Mouse (Mus musculus) limb, embryonic 12.5 days (tissue): ENCODE measurements at regions not wholly inside any gene's neighbourhood (a gene's known extent, or its start where the extent isn't known, plus 50 kb on each side); places are given as distances from the start of the nearest gene placed in this dataset.

ENCODE experiments used
- ATAC-seq: fragments of 200-750 bp; cut with Nextera tagmentation; 2 replicates; pipeline ENCODE4 v1.8.0; 2017; ENCODE audit warnings: low read depth, moderate TSS enrichment; ENCODE audit not compliant: insufficient number of reproducible peaks, insufficient read depth, low FRiP score, low TSS enrichment
- H3K27ac ChIP-seq: fragments of 300-500 bp; sonication (generic); 2 replicates; pipeline ENCODE4 v1.5.1; 2016; ENCODE audit warnings: mild to moderate bottlenecking, moderate library complexity
- H3K27me3 ChIP-seq: fragments of 300-500 bp; sonication (generic); 2 replicates; pipeline ENCODE4 v1.6.1; 2016; ENCODE audit warnings: mild to moderate bottlenecking, moderate library complexity
- H3K36me3 ChIP-seq: fragments of 300-500 bp; sonication (generic); 2 replicates; pipeline ENCODE4 v1.6.1; 2016; ENCODE audit warnings: mild to moderate bottlenecking, moderate library complexity
- H3K4me1 ChIP-seq: fragments of 300-500 bp; sonication (generic); replicated peaks from 2 replicates; pipeline ENCODE4 v1.6.1; 2016
- H3K4me2 ChIP-seq: fragments of 300-500 bp; sonication (generic); 2 replicates; pipeline ENCODE4 v1.6.1; 2016; ENCODE audit warnings: mild to moderate bottlenecking, moderate library complexity
- H3K4me3 ChIP-seq: fragments of 300-500 bp; sonication (generic); replicated peaks from 2 replicates; pipeline ENCODE4 v1.5.1; 2016; ENCODE audit warnings: mild to moderate bottlenecking
- H3K9ac ChIP-seq: fragments of 300-500 bp; sonication (generic); replicated peaks from 2 replicates; pipeline ENCODE4 v1.6.1; 2016; ENCODE audit warnings: mild to moderate bottlenecking, moderate library complexity
- H3K9me3 ChIP-seq: fragments of 300-500 bp; sonication (generic); 2 replicates; pipeline ENCODE4 v1.6.1; 2016; ENCODE audit warnings: mild to moderate bottlenecking, moderate library complexity
- WGBS: fragments of 180-500 bp; shearing (Covaris S2); methylation state at CpG from one replicate; pipeline ENCODE4 v1.1.7; 2016; 5-methylcytosine and 5-hydroxymethylcytosine counted together

DNA sequence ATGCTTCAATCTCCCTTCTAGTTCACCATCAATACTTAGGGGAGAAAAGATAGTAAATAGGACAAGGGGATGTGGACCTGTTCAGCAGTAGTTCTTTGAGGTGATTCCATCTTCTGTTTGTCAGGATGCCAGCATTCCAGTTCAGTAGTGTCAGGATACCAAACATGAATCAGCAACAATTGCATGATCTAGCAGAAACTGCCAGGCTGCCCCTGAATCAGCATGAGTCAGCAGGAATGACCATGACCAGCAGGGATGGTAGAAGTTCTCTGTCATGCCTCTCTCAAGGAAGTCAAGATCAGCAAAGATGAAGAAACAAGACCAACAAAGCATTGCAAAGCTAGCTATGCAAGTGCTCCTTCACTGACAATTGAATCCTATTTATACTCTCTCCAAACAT is 277.5 kb downstream of the Lrriq3 start:
- Histone ChIP-seq H3K4me1 (no peaks in the 10 kb centered on the region), H3K4me2 (no peak overlapping the region), H3K36me3 (no peaks in the 10 kb centered on the region), H3K4me3 (no peak overlapping the region), H3K9ac (no peak overlapping the region), H3K27me3 (no peaks in the 10 kb centered on the region), H3K9me3 (no peaks in the 10 kb centered on the region), H3K27ac (no peak overlapping the region)
- no peak for ATAC-seq

DNA sequence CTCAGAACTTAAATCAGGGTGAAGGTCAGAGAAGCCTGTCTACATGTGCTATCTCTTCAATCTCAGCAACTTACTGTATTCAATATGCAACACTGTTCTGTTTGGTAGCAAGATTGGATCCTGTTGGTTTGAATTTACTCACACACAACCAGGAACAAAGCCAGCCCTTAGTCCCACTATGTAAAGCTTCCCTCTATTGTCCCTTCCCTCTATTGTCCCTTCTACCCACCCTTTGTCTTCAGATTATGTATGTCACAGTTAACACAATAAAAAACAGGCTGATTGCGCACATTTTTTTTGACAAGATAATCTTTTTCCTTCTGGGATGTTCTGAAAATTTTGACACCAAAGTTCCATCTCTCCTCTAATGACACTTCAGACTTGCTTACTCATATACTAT is 280.4 kb downstream of the Lrriq3 start:
- Histone ChIP-seq H3K27ac (no peak overlapping the region), H3K4me2 (no peak overlapping the region), H3K27me3 (no peaks in the 10 kb centered on the region), H3K4me1 (no peaks in the 10 kb centered on the region), H3K36me3 (no peaks in the 10 kb centered on the region), H3K9ac (no peak overlapping the region), H3K9me3 (no peaks in the 10 kb centered on the region), H3K4me3 (no peak overlapping the region)
- ATAC-seq: no peak
- 86% methylated on average over 1 of the region's 1 CpGs for WGBS

DNA sequence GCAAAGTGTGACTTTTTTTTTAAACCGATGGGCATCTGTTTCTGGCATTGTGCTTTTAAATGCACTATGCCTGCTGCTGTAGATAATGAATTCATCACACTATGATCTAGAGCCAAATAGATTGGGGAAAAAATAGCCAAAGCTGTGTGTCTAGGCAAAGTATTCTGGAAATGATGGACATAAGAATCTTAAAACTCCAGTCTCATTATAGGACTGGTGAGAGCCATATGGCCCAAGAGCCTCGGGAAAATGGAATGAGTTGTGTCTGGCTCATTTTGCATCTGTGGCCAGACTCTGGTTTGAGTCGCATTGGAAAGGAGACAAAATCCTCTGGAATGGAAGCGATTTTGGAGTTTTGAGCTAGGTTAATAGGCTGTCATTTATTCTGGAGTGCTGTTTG is 288.7 kb downstream of the Lrriq3 start:
- WGBS: 77% methylated on average over 4 of the region's 4 CpGs
- Histone ChIP-seq H3K4me3 (no peak overlapping the region), H3K36me3 (no peaks in the 10 kb centered on the region), H3K4me1 (no peaks in the 10 kb centered on the region), H3K9me3 (no peaks in the 10 kb centered on the region), H3K4me2 (no peak overlapping the region), H3K27me3 (no peaks in the 10 kb centered on the region), H3K27ac (no peak overlapping the region), H3K9ac (no peak overlapping the region)
- ATAC-seq: no peak

DNA sequence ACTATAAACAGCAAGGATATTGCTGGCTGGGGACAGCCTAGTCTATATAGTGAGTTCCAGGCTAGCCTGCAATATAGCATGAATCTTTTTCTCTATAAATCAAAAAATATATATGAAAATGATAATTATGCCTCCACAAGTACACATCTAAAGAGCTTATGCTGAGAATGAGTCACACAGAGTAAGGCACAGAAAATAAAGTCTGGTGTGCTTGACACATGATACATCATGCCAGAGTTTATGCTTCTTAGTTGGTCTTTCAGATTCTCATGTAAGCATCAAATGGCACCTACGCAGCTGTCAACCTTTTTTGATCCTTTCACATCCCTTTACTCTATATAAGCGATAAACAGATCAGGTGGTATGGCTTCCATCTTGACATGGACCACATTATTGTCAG is 289.6 kb downstream of the Lrriq3 start:
- WGBS: 79% methylated on average over 2 of the region's 2 CpGs
- Histone ChIP-seq H3K9ac (no peak overlapping the region), H3K4me1 (no peaks in the 10 kb centered on the region), H3K9me3 (no peaks in the 10 kb centered on the region), H3K27me3 (no peaks in the 10 kb centered on the region), H3K27ac (no peak overlapping the region), H3K4me2 (no peak overlapping the region), H3K4me3 (no peak overlapping the region), H3K36me3 (no peaks in the 10 kb centered on the region)
- no peak for ATAC-seq

DNA sequence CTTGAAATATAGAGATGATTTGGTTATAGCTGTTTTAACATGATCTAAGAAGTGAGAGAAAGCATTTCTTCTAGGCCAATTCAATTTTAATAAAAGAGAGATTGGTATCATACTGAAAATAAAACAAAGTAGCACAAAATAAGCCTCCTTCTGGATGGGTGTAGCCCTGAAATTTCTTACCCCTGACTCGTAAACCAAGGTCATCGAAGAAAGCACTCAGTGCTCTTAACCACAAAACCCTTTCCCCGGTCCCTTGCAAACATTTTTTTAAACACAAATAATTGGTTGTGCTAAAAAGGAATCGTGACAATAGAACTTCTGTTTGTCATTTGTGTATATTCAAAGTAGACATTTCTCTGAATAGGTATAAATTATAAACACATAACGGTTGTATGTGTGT is 297.4 kb downstream of the Lrriq3 start:
- no peaks in the 10 kb centered on the region for H3K9me3 ChIP-seq
- WGBS: 82% methylated on average over 5 of the region's 5 CpGs
- H3K27ac ChIP-seq: no peak overlapping the region
- no peak overlapping the region for H3K4me2 ChIP-seq
- ATAC-seq: no peak
- H3K36me3 ChIP-seq: no peaks in the 10 kb centered on the region
- no peak overlapping the region for H3K9ac ChIP-seq
- no peak overlapping the region for H3K4me3 ChIP-seq
- no peaks in the 10 kb centered on the region for H3K27me3 ChIP-seq
- no peaks in the 10 kb centered on the region for H3K4me1 ChIP-seq

DNA sequence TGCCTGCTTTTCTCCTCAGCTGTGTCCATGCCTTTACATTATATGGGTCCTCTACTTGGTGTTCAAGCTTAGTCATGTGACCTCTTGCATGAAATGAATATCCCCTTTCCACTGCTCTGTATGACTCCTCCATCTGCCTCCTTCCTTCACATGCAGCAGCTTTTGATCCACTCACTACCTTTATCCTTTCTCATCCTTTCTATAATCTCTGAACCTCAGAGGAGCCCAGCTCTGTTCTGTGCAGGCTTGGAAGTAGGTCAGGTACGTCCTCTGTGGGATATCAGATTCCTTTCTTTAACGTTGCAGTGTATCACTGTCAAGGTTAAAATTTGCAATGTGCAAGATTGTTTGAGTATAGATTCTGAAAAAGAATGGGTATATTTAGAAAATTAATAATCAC is 302.9 kb downstream of the Lrriq3 start:
- no peak for ATAC-seq
- no peak overlapping the region for H3K27ac ChIP-seq
- WGBS: 84% methylated on average over 2 of the region's 2 CpGs
- H3K9me3 ChIP-seq: no peaks in the 10 kb centered on the region
- no peaks in the 10 kb centered on the region for H3K27me3 ChIP-seq
- no peaks in the 10 kb centered on the region for H3K4me1 ChIP-seq
- H3K9ac ChIP-seq: no peak overlapping the region
- H3K36me3 ChIP-seq: no peaks in the 10 kb centered on the region
- no peak overlapping the region for H3K4me2 ChIP-seq
- H3K4me3 ChIP-seq: no peak overlapping the region

DNA sequence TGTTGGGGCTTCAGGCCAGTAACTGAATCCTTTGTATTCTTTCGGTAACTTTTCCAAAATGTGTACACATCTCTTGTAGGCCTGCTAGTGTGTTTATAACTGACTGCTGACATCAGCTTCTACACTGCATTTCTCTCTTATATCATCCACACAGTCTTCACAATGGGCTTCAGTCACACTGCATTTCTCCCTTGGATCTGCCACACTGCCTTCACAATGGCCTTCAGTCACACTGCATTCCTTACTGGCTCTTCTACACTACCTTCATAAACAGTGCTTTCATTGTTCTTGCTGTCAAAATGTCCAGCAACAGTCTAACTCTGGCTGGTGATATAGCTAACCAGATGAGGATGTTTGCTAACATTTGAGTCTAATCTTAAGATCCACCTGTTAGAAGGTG is 308.5 kb downstream of the Lrriq3 start:
- Histone ChIP-seq H3K9ac (no peak overlapping the region), H3K4me3 (no peak overlapping the region), H3K9me3 (no peaks in the 10 kb centered on the region), H3K27me3 (no peaks in the 10 kb centered on the region), H3K27ac (no peak overlapping the region), H3K4me1 (no peaks in the 10 kb centered on the region), H3K36me3 (no peaks in the 10 kb centered on the region), H3K4me2 (no peak overlapping the region)
- no peak for ATAC-seq
- WGBS: 84% methylated on average over 1 of the region's 1 CpGs

DNA sequence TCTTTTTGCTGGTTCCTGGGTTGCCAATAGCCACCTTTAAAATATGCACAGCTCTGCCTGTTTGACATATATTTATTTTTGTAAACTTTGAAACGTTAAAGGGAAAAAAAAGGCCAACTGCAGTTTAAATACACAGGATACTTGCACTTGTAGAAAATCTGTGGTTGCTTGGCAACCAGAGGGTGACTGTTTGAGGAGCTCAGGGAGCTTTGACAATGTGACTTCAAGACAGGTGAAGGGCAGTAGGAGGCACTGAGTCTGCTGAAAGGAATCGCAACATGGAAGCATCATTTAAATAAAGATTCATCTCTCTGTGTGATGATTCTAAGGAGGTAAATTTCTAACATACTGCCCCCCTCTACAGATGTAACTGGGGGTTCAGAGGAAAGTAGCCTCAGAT is 315.7 kb downstream of the Lrriq3 start:
- Histone ChIP-seq H3K9me3 (no peaks in the 10 kb centered on the region), H3K4me2 (no peak overlapping the region), H3K36me3 (no peaks in the 10 kb centered on the region), H3K4me1 (peaks cover 11% of the 10 kb centered on the region), H3K27me3 (no peaks in the 10 kb centered on the region), H3K9ac (no peak overlapping the region), H3K27ac (no peak overlapping the region), H3K4me3 (no peak overlapping the region)
- ATAC-seq: no peak
- WGBS: 53% methylated on average over 2 of the region's 2 CpGs

DNA sequence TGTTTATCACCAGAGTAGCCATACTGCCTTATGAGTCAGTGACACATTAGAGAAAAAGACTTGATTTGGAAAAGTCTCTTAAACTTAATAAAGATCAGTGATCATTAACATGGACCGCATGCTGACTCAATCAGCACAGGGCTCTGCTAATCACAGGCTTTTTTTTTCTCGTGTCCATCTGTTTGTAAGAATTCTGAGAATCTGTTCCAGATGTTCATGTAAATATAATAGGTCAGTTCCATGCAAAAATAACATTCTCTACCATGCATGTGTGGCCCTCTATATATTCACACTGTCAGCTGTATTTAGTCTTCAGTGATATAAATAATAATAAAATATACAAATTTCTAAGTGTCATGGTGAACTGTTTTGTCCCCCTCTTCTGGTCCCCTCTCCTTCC is 316.1 kb downstream of the Lrriq3 start:
- H3K27me3 ChIP-seq: no peaks in the 10 kb centered on the region
- 11% methylated on average over 2 of the region's 2 CpGs for WGBS
- H3K27ac ChIP-seq: no peak overlapping the region
- H3K9ac ChIP-seq: no peak overlapping the region
- H3K9me3 ChIP-seq: no peaks in the 10 kb centered on the region
- no peak overlapping the region for H3K4me3 ChIP-seq
- H3K36me3 ChIP-seq: no peaks in the 10 kb centered on the region
- peaks cover 11% of the 10 kb centered on the region for H3K4me1 ChIP-seq
- peak; percentile 52; the same call in 1 of the 2 replicates for ATAC-seq
- H3K4me2 ChIP-seq: no peak overlapping the region

DNA sequence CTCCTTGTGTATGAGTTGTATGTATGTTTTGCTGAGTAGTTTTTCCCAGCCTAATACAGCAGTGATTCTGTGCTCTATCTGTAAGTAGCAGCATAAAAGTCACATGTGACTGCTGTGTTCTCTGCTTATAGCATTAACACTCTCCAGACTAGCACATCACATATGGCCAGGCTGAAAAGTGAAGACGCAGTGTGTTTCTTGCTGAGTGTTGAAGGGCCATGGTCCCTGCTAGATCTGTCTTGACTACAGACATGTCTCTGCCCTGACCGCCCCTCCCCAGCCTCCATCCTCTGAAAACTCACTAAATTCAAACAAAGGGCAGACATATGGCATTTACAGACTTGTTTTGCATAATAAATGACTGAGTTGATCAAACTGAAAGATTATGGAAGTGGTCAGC is 316.6 kb downstream of the Lrriq3 start:
- no peak overlapping the region for H3K4me2 ChIP-seq
- H3K9ac ChIP-seq: no peak overlapping the region
- H3K4me1 ChIP-seq: peaks cover 11% of the 10 kb centered on the region
- H3K36me3 ChIP-seq: no peaks in the 10 kb centered on the region
- no peaks in the 10 kb centered on the region for H3K27me3 ChIP-seq
- ATAC-seq: peak; percentile 47; the same call in 1 of the 2 replicates
- WGBS: 36% methylated on average over 2 of the region's 2 CpGs
- no peak overlapping the region for H3K4me3 ChIP-seq
- no peaks in the 10 kb centered on the region for H3K9me3 ChIP-seq
- no peak overlapping the region for H3K27ac ChIP-seq

DNA sequence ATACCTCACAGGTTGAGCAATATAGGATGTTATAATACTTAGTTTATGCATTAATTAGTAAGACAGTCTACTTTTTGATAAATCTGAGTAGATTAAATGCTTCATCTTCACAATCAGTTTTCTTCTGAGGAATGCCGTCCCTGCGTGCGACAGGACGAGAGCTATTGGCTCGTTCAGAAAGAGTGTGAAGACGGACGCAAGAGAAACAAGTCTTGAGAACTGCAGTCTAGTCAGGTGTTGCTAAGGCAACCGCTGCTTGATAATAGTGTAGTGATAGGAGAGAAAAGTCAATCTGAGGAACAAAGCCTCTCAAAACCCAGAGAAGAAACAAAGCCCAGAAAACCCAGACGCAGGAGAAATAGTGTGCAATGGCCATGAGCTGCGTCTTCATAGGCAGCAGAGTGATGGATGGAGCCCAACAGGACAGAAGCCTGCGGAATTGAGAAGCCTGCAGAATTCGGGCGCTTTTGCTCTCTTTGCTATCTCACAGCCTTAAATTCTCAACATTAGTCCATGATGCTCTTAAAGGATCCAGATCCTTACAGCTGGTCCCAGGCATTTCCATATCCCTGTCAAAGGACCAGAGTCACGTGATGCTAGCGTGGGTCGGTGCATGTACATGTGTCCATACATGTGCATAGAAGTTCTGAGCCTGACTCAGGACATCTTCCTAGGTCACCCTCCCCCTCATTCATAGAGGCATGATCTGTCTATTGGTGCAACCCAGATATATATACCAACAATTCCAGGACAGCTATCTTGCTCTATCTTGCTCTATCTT is 366.7 kb downstream of the Lrriq3 start:
- Histone ChIP-seq H3K36me3 (no peaks in the 10 kb centered on the region), H3K27ac (no peak overlapping the region), H3K27me3 (no peaks in the 10 kb centered on the region), H3K4me3 (no peak overlapping the region), H3K9me3 (no peaks in the 10 kb centered on the region), H3K4me2 (no peak overlapping the region), H3K9ac (no peak overlapping the region), H3K4me1 (no peaks in the 10 kb centered on the region)
- 88% methylated on average over 16 of the region's 16 CpGs for WGBS
- no peak for ATAC-seq

DNA sequence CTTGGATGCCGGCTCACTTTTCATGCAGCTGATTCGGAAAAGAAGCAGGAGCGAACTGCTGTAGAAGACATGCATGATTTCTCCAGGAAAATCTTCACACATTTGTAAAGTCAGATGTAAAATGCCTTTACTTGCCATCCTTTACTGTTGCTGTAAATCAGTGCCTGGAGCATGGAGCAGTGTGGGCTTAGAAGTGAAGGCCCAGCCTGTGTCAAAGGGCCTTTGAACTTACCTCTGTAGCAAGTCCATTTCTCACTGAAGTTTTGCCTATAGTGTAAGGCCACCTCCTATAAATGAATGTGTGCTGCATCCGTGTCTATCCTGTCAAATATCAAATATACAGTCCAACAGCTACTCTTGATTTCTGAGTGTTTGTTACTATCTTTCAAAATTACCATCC is 368.9 kb downstream of the Lrriq3 start:
- H3K4me3 ChIP-seq: no peak overlapping the region
- no peak overlapping the region for H3K9ac ChIP-seq
- H3K36me3 ChIP-seq: no peaks in the 10 kb centered on the region
- no peaks in the 10 kb centered on the region for H3K9me3 ChIP-seq
- no peak for ATAC-seq
- no peaks in the 10 kb centered on the region for H3K4me1 ChIP-seq
- no peak overlapping the region for H3K27ac ChIP-seq
- H3K27me3 ChIP-seq: no peaks in the 10 kb centered on the region
- no peak overlapping the region for H3K4me2 ChIP-seq
- 87% methylated on average over 4 of the region's 4 CpGs for WGBS
